Mouse (Mus musculus) forebrain, embryonic 10.5 days (tissue): ENCODE results near the gene Phkb. TPM values are rescaled to one million over a fixed set of nuclear protein-coding genes. Genes with fewer than 3 reads are reported as not detected.

Experiments used
- DNase-seq: peaks from one replicate; pipeline ENCODE4 v3.0.0-alpha.2; 2017; ENCODE audit warnings: low spot score; ENCODE audit errors: extremely low spot score
- H3K27ac ChIP-seq: fragments of 300-500 bp; sonication (generic); 2 replicates; pipeline ENCODE4 v1.5.1; 2016; ENCODE audit warnings: mild to moderate bottlenecking
- H3K27me3 ChIP-seq: fragments of 300-500 bp; sonication (generic); 2 replicates; pipeline ENCODE4 v1.6.1; 2016; ENCODE audit warnings: mild to moderate bottlenecking; ENCODE audit not compliant: poor library complexity, severe bottlenecking
- H3K36me3 ChIP-seq: fragments of 300-500 bp; sonication (generic); replicated peaks from 2 replicates; pipeline ENCODE4 v1.6.1; 2016; ENCODE audit warnings: mild to moderate bottlenecking, moderate library complexity
- H3K4me1 ChIP-seq: fragments of 300-500 bp; sonication (generic); 2 replicates; pipeline ENCODE4 v1.6.1; 2016
- H3K4me3 ChIP-seq: fragments of 300-500 bp; sonication (generic); 2 replicates; pipeline ENCODE4 v1.5.1; 2016; ENCODE audit warnings: mild to moderate bottlenecking, moderate library complexity
- H3K9me3 ChIP-seq: fragments of 300-500 bp; sonication (generic); 2 replicates; pipeline ENCODE4 v1.6.1; 2016; ENCODE audit warnings: mild to moderate bottlenecking, moderate library complexity
- WGBS: fragments of 180-500 bp; shearing (Covaris S2); methylation state at CpG from one replicate; pipeline ENCODE4 v1.1.7; 2016; 5-methylcytosine and 5-hydroxymethylcytosine counted together
- polyA plus RNA-seq: library from polyadenylated mRNA; unstranded; fragments of >200 nt; fragmentation: Nextera tagmentation; extraction: Ambion mirVana; gene quantifications from 2 replicates; pipeline ENCODE4 v1.2.1, GENCODE M21; 2016

Phkb gene
- polyA plus RNA-seq, 1 experiment from 2014 or later = 52.7 TPM

DNA sequence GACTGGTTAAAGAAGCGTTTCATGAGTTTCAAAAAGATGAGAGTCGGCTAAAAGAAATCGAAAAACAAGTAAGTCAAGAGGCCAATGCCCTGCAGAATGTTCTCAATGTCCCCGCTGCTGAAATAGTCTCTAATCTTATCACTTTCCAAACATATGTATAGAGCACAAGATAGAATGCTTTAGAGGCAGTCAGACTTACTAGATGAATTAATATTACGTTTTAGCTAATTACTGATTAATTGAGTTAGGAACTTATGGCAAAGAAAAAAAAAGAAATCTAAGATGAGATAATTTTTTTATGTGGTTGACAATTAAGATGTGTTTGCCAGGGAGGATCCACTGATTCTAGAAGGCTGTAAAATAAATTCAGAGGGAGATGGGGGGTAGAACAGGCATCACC lies 217.9 kb downstream of the Phkb start:
- no peaks in the 10 kb centered on the region for H3K4me1 ChIP-seq
- 91% methylated on average over 5 of the region's 5 CpGs for WGBS
- no peak overlapping the region for H3K27ac ChIP-seq
- H3K4me3 ChIP-seq = no peak overlapping the region
- H3K27me3 ChIP-seq = no peaks in the 10 kb centered on the region
- H3K36me3 ChIP-seq = peaks cover 31% of the 10 kb centered on the region
- no peaks in the 10 kb centered on the region for H3K9me3 ChIP-seq
- no peak for DNase-seq

DNA sequence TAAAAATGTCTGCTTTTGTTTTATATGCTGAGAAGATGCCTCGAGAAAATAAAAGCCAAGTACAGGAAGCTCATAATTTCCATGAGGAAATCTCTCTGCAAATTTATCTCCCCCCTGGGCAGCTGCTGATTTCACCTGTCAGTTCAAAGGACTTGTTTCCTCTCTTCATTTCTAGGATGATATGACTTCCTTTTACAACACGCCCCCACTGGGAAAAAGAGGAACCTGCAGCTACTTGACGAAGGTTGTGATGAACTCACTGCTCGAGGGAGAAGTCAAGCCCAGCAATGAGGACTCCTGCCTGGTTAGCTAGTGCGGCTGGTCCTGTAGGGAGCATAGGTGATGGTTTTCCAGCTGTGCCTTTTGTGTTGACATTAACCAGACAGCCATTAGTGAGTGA lies 218.4 kb downstream of the Phkb start:
- no peaks in the 10 kb centered on the region for H3K27me3 ChIP-seq
- no peaks in the 10 kb centered on the region for H3K9me3 ChIP-seq
- H3K4me1 ChIP-seq = no peaks in the 10 kb centered on the region
- no peak overlapping the region for H3K4me3 ChIP-seq
- peaks cover 31% of the 10 kb centered on the region for H3K36me3 ChIP-seq
- H3K27ac ChIP-seq = no peak overlapping the region
- DNase-seq = no peak
- 82% methylated on average over 5 of the region's 5 CpGs for WGBS

DNA sequence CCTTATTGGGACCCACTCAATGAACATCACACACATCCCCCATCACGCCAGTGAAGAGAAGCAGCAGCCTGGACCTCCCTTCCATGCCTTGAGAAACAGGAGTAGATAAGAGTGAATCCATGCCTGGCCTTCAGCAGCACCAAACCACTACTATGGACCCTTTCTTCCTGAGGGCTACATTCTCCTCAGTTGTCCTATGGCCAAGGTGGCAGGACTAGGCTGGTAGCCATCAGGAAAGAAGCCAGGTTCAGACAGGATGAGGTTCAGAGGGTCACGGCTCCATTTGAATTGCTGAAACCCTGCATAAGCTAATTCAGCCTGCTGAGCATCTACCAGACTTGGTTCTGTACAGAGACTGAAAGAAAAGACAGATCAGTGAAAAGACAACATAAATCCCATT lies 222.7 kb downstream of the Phkb start:
- no peaks in the 10 kb centered on the region for H3K27me3 ChIP-seq
- peaks cover 14% of the 10 kb centered on the region for H3K36me3 ChIP-seq
- WGBS = 90% methylated on average over 2 of the region's 2 CpGs
- H3K9me3 ChIP-seq = no peaks in the 10 kb centered on the region
- DNase-seq = no peak
- no peak overlapping the region for H3K4me3 ChIP-seq
- H3K4me1 ChIP-seq = no peaks in the 10 kb centered on the region
- H3K27ac ChIP-seq = no peak overlapping the region

DNA sequence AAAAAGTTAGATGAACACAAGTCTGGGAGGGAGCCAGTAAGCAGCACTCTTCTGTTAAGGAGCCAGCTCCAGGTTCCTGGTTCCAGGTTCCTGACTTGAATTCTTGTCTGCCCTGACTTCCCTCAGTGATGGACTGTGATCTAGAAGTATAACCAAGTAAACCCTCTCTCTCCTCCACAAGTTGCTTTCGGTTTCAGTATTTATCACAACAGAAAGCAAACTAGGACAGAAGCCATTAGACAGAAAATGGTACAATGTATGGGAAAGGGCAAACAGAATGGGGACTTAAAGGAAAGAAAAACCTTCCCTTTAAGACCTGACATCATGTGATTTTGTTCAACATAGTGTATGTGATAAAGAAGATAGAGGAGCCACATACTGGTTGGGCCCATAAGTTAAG lies 238.7 kb downstream of the Phkb start:
- Histone ChIP-seq H3K9me3 (no peaks in the 10 kb centered on the region), H3K4me3 (no peak overlapping the region), H3K27ac (no peak overlapping the region), H3K27me3 (no peaks in the 10 kb centered on the region), H3K4me1 (no peaks in the 10 kb centered on the region), H3K36me3 (no peaks in the 10 kb centered on the region)
- DNase-seq = no peak
- 89% methylated on average over 1 of the region's 1 CpGs for WGBS

DNA sequence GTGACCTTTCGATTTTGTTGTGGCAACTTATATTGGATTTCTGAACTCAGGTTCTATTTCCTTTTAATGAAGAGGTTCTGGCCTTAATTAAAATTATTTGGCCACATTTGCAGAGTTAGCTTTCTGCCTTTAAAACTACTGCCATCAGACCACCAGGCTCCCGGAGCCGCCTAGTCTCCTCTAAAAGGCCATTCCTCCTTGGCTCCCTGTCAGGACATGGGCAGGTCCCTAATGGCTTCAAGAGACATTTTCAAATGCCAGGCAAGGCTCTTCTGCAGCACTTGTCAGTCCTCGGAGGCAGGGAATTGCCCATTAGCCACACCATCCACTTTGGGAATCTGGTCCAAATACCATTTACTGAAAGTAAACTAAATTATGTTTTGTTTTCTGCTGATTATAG lies 242.6 kb downstream of the Phkb start:
- no peaks in the 10 kb centered on the region for H3K36me3 ChIP-seq
- no peak overlapping the region for H3K4me3 ChIP-seq
- H3K9me3 ChIP-seq = no peaks in the 10 kb centered on the region
- no peaks in the 10 kb centered on the region for H3K4me1 ChIP-seq
- no peak for DNase-seq
- 84% methylated on average over 4 of the region's 4 CpGs for WGBS
- no peaks in the 10 kb centered on the region for H3K27me3 ChIP-seq
- no peak overlapping the region for H3K27ac ChIP-seq

DNA sequence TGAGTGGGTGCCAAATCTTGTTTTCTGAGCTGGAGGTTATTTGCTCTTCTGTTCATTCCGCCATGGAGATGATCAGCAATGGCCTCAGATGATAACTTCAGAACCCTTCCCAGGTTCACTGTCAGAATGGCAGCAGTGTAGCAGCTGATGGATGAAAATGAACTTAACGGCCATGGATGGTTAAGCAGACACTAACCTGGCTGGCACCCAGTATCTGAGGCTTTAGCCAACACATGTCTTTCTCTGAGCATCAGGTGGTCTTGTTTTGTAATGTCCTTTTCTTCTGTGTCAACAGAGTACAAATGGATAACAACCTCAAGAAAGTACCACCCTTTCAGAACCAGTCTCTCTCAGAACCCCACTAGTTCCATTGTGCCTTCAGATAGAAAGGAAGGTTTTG lies 246.0 kb downstream of the Phkb start:
- no peaks in the 10 kb centered on the region for H3K36me3 ChIP-seq
- DNase-seq = no peak
- H3K4me3 ChIP-seq = no peak overlapping the region
- no peaks in the 10 kb centered on the region for H3K27me3 ChIP-seq
- H3K27ac ChIP-seq = no peak overlapping the region
- no peaks in the 10 kb centered on the region for H3K9me3 ChIP-seq
- H3K4me1 ChIP-seq = no peaks in the 10 kb centered on the region
- WGBS = 91% methylated on average over 2 of the region's 2 CpGs

DNA sequence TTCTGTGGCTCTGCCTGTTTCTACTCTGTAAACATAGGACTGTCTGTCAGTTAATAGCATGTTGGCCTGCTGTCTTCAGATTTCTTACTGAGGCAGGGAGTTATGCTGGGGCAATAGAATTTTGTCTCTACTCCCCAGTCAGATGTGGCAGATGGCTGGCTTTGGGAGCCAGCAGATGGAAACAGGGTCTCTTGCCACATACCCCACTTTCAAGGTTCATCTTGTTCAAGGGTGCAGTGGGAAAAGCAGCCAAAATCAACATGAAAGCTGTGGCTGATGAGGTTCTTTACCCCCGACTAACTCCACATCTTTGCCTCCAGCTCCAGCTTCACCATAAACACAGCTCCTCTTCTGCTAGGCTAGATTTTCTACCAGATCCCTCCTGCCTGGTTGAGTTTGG lies 246.7 kb downstream of the Phkb start:
- H3K36me3 ChIP-seq = no peaks in the 10 kb centered on the region
- H3K9me3 ChIP-seq = no peaks in the 10 kb centered on the region
- H3K27me3 ChIP-seq = no peaks in the 10 kb centered on the region
- no peak overlapping the region for H3K27ac ChIP-seq
- H3K4me1 ChIP-seq = no peaks in the 10 kb centered on the region
- WGBS = 81% methylated on average over 1 of the region's 1 CpGs
- DNase-seq = no peak
- H3K4me3 ChIP-seq = no peak overlapping the region

DNA sequence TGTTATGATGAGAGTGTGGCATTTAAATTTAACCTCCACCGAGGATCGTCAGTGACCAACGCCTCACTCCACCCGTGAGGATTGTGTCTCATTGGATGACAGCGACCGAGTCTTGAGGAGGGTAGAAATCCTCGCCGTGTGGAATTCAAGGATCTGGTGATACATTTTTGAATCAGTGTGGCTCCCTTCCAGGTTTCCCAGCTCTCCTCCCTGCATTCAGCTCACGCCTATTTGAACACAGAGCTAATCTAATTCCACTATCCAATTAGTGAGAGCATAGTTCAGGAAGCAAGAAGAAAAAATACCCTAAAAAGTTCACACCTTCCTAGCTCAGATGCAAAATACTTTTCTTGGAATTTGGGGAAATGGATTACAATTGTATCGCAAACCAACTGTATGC lies 249.9 kb downstream of the Phkb start:
- Histone ChIP-seq H3K4me3 (no peak overlapping the region), H3K27me3 (no peaks in the 10 kb centered on the region), H3K27ac (no peak overlapping the region), H3K9me3 (no peaks in the 10 kb centered on the region), H3K36me3 (no peaks in the 10 kb centered on the region), H3K4me1 (no peaks in the 10 kb centered on the region)
- 76% methylated on average over 10 of the region's 10 CpGs for WGBS
- DNase-seq = no peak

Other genes with a start within 250 kb of the Phkb start
- 15.3 and 17.4 TPM in 2 replicates for gene Neto2, start 140.0 kb upstream of the Phkb start, polyA plus RNA-seq
- 58.4 and 58.8 TPM in 2 replicates for gene Itfg1, start within 50 bp of the Phkb start, polyA plus RNA-seq